Mouse (Mus musculus) liver, adult 2 months (tissue): ENCODE measurements around the gene Tor1a.

ENCODE experiments used
- CTCF ChIP-seq: fragments of 200-500 bp; IDR thresholded peaks from 2 replicates; pipeline ENCODE4 v1.5.1; 2011; ENCODE audit warnings: low read depth, low read length, control low read depth
- POLR2A ChIP-seq: fragments of 200-500 bp; IDR thresholded peaks from 2 replicates; pipeline ENCODE4 v1.6.1; 2011; ENCODE audit warnings: low read length, control low read depth; ENCODE audit not compliant: insufficient read depth; ENCODE audit errors: extremely low read depth

GRCm38 (mm10) chr2:30933917-30934450 lies 33.7 kb downstream of the Tor1a start:
- TF ChIP-seq CTCF, result peak; percentile 79
- TF ChIP-seq POLR2A, result no peak
